Mouse (Mus musculus) thymus, postnatal 4 days (tissue): ENCODE measurements around the gene Cldnd2.

ENCODE experiments used
- DNase-seq: peaks from one replicate; pipeline ENCODE4 v3.0.0; 2021

The Cldnd2 gene

DNA sequence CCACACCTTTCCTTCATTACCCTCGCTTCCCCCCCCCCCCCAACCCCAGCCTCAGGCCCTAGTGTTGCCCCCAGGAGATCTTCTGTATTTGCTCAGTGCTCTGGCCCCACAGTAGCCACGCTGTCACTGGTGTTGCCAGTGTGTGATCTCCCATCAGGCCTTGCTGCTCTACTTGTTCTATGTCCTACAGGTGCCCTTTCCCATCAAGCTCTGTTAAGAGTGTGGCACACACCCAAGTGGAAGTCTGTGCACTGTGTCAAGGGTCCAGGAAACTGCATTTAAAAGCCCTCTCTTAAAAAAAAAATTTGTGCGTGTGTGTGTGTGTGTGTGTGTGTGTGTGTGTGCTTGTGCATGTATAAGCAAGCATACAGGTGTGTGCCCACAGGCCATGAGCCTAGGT, 7.7 kb downstream of the Cldnd2 start:
- no peak for DNase-seq

GRCm38 (mm10) chr7:43449811-43450210, 9.2 kb downstream of the Cldnd2 start:
- no peak for DNase-seq

- no peak for DNase-seq
Observed at GRCm38 (mm10) chr7:43451726-43452125, 11.1 kb downstream of the Cldnd2 start.

GRCm38 (mm10) chr7:43452609-43453008, 12.0 kb downstream of the Cldnd2 start:
- DNase-seq: peak; percentile 56

DNA sequence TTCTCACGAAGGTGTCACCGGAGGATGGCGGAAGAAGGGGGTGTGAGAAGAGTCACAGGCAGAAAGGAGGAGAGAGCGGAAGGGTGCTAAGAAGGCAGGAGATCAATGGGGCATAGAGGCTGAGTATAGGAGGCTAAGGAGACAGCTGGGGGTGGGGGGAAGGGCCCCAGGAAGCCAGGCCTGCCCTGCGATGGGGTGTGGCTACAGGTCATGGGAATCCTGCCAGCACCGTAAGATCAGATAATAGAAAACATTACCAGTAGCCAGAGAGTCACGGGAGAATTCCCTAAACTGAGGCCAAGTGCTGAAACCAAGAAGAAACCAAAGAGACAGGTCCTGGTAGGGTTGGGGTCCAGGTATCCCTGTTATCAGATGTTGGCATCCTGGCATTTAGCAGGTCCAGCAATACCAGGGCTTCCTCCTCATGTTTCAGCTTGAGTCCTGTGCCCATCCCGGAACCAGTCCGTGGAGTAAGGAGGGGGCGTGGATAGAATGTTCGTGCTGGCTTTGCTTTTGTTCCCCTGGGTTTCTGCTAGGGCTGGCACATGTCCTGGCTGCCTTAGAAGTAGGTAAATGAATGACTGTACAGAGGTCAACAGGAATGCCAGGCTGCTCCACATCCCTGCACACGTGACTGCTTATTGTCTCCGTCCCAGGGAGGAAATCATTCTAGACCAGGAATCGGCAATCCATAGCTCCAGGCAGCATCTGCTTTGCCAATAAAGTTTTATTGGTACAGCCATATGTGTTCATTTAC, 13.2 kb downstream of the Cldnd2 start:
- no peak for DNase-seq

DNA sequence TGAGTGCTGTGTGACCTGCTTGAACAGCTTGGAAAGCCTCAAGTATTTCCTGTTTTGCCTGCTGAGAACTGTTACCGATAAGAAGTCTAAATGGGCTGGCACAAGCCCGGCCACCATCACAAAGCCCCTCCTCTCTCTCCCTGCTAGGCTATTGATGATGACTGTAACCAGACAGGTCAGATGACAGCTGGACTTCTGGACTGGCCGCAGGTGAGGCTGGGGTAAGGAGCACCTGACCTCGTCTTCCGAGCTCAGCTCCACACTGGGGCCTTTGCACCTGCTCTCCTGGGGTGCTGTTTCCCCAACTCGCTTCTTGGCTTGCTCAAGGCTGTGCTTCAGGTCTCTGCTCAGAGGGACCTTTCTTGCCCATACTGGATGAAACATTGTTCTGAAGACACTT, 13.8 kb downstream of the Cldnd2 start:
- DNase-seq: no peak

DNA sequence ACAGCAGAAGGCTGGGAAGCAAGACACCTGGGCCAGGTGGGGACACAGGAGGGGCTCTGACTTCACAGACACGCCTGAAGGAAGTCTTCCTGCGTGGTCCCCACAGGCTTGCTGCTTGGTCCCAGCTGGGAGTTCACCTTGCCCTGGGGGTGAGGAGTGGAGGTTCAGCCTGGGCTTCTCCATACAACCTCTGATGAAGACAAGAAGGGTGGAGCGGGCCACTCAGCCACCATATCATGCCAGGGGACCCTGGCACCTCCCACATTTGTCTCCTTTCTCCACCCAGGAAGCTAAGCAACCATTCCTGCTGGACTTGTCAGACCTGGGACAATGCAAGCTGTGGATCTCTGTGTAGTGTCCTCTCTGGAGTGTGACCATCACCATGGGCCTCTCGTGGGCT, 22.3 kb downstream of the Cldnd2 start, which contains the start of gene Vsig10l:
Gene Vsig10l, plus strand, starts transcription at position 301 of the 400 bp plus-strand sequence.
- DNase-seq: no peak

DNA sequence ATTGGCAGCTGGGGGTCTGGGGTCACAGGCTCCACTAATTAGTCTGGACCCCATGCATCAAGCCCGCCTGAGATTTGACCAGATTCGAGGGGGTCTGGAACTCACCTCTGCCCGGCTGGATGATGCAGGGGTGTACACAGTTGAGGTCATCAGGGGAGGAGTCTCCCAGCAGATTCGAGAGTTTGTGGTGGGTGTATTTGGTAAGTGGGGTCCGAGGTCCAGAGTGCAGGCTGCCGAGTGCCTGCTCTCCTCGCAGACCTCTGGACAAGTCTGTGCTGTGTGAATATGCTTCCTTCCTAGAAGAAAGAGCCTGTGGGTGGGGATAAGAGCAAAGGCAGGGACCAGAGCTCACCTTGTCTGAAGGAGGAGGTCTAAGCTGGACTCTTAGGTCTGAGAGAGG, 23.4 kb downstream of the Cldnd2 start:
- DNase-seq: no peak

GRCm38 (mm10) chr7:43464864-43465343, 24.3 kb downstream of the Cldnd2 start:
- peak; percentile 23 for DNase-seq

GRCm38 (mm10) chr7:43465344-43466098, 24.9 kb downstream of the Cldnd2 start:
- DNase-seq: peak; percentile 86

DNA sequence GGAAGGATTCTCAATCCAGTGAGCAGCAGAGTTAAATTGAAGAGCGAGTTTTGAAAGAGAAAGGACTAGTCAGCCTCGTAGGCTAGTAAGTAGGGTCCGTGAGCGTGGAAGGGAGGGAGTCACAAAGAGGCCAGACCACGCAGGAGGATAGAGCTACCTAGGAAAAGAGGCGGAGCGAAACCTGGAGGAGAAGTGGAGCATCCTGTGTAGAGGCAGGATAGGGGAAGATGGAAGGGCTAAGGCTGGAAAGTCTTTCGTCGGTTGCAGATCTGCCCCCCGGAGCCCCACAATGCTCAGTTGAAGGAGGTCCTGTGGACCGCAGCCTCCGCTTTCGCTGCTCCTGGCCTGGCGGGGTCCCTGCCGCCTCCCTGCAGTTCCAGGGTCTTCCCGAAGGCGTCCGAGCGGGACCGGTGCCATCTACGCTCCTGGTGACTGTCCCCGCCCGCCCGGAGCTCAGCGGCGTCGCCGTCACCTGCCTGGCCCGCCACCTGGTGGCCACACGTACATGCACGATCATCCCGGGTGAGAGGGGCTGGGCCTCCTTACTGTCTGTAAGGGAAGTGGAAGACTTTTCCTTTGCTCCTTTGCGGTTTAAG, 25.6 kb downstream of the Cldnd2 start:
- DNase-seq: peak; percentile 91

- peak; percentile 73 for DNase-seq
Observed at GRCm38 (mm10) chr7:43470373-43470772, 29.8 kb downstream of the Cldnd2 start.

GRCm38 (mm10) chr7:43475706-43476105, 35.1 kb downstream of the Cldnd2 start:
- peak; percentile 60 for DNase-seq

DNA sequence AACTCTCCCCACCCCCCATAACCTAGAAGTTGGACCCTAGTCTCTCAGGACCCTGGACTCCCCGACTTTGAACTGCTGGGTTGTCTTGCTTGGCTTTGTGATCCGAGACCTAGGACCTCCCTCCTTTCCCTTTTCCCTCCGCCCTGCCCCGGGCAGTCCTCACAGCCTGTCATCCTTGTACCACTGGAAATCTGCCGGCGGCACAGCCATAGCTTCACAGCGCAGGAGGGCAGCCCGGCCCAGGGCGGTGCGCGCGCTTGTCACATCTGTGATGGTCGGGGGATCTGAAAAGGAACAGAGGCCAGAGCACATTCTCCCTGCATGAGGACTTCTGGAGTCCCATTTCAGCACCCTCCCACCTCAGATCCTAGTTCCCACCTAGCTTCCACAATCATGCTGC, 35.8 kb downstream of the Cldnd2 start:
- DNase-seq: no peak

- no peak for DNase-seq
Observed at GRCm38 (mm10) chr7:43481191-43481590, 40.6 kb downstream of the Cldnd2 start.

DNA sequence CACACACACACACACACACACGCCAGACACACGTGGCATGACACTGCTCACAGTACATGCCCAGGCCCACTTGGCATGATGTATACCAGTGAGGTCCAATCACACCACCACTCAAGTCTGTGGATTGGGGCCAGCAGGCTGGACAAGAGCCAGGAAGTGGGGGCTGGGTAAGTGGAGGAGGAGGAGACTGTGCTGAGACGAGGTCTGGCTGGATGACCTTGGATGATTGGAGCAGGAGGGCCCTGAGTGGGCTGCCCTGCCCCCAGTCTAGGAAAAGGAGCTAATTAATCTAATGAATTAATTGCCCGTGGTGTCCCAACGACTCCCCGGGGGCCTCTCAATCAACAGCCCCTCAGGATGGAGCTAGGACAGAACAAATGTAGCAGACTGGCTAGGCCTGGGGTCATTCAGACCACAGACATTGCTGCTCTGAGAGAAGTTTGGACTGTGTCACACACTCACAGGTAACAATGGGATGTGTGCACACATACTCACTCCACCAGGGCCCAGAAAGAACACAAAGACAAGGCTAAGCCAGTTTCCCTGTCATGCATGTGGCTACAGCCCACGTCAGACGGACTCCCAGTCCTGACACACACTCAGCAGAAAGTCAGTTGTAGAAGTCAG, 41.6 kb downstream of the Cldnd2 start:
- DNase-seq: no peak

DNA sequence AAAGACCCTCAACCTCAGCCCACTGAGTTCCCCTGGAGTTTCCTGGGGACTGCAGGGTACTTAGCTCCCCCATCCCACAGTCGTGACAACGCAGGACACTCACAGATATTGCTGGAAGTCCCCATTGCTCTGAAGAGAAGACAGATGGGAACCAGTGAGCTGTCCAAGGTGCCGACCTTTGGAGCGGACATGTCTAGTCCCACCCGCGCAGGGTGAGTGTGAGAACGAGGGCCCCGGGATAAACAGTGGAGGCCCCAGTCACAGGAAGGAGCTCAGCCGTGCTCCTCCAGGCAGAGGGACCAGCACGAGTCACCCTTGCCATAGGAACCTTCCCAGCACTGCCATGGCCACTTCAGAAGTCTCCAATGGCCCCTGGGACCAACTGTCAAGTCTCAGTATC, 42.7 kb downstream of the Cldnd2 start:
- peak; percentile 22 for DNase-seq

GRCm38 (mm10) chr7:43488646-43489045, 48.1 kb downstream of the Cldnd2 start:
- DNase-seq: no peak

GRCm38 (mm10) chr7:43489631-43490125, 49.1 kb downstream of the Cldnd2 start, which contains the start of gene Iglon5:
TSS of gene Iglon5 (minus strand) at chr7:43490075.
- DNase-seq: no peak

DNA sequence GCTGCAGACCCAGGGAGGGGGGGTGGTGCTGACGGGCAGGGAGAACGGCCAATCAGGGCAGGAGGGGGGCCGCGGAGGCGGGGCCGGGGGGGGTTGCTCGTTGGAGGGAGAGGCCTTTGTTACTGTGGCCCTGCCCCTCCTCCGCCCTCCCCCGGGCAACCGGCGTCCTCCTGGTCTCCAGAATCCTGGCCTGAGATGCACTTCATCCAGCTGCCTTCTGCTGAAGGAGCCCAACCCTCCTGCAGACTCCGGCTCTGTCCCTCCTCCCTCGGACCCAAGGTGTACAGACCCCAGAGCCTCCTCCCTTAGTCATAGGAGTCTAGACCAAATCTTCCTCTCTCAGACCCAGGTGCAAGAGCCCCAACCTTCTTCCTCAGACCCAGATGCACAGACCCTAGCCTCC, 49.6 kb downstream of the Cldnd2 start:
- peak; percentile 18 for DNase-seq

DNA sequence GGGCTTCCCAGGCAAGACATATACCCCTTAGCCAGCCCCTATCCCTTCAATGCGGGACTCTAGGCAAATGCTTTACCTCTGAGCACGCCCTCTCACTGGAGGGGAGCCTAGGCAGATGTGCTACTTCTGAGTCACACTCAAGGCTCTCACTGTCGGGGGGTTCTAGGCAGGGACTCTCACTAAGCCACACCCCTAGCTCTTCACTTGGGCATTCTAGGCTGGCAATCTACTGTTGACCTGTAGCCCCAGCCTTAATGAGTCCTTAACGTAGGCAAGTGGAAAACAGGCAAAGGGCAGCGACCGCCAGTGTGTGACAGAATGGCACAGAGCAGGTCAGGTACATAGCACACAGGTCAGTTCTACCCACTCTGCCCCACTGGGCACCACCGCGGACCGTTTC, 50.3 kb downstream of the Cldnd2 start:
- no peak for DNase-seq
